Mouse (Mus musculus): ENCODE measurements at regions not wholly inside any gene's neighbourhood (a gene's known extent, or its start where the extent isn't known, plus 50 kb on each side); places are given as distances from the start of the nearest gene placed in this dataset.

DNA sequence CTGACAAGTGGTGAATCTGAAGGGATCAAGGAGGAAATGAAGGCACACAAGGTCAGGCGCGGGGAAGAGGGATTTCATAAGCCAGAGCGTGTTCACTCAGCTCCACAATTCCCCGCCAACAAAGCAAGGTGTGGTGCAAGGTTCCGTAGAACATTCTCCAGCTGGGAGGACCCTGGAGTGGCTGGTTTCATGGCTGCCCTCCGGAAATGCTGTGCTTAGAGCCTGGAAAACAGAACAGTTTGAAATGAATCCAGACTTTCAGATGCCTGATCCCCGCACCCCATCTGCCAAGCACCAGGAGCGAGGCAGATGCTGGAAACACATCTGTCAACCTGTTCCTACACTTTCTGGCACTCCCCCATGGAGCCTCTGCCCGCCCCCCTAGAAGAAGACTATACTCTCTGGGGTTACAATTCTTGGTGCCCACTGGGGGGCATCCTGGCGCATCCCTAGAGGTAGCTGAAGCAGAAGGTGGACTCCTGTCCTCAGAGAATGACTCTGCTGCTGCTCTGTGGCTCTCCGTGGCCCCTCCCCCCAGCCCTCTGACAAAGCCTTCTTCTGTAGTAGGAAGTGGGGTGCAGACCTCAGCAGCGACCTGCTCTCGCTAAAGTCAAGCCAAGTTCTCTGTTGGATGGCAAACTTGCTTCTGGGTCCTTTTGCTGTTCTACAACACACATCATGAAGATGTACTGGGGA lies 54.5 kb upstream of the Mafb start:
- TF ChIP-seq CTCF (IDR thresholded peaks at IDR 0.05; ENCODE audit: insufficient read depth, low read depth, low read length) (no peak), POLR2A (IDR thresholded peaks at IDR 0.05; ENCODE audit: insufficient read depth, low read depth, low read length) (no peak)
- Histone ChIP-seq H3K4me1 (ENCODE audit: control insufficient read depth, insufficient read depth, low read length) (0 out of 2 replicates have a peak, but pooled peaks cover 2% of the 10 kb centered on the region), H3K4me3 (ENCODE audit: insufficient read depth, low read depth, low read length) (no peak overlapping the region), H3K27ac (ENCODE audit: insufficient read depth, low read depth, low read length) (no peak overlapping the region)
- WGBS: 44% methylated on average over 13 of the region's 13 CpGs

DNA sequence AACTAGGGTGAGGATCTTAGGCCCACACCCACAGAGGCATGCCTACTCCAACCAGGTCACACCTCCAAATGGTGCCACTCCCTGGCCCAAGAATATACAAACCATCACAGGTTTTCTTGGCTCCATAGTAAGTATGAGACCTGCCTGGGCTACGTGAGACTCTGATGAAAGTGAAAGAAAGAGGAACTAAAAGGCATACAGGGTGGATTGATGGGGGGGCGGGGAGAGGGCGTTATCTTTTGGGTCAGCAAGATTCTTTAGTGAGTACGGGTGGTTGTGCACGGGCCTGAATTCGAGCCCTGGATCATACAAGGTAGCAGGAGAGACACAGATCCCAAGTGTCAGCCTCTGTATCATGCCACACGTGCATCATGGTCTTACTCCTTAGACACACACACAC lies 57.6 kb upstream of the Mafb start:
- TF ChIP-seq CTCF (IDR thresholded peaks at IDR 0.05; ENCODE audit: insufficient read depth, low read depth, low read length) (no peak), POLR2A (IDR thresholded peaks at IDR 0.05; ENCODE audit: insufficient read depth, low read depth, low read length) (no peak)
- Histone ChIP-seq H3K4me3 (ENCODE audit: insufficient read depth, low read depth, low read length) (no peak overlapping the region), H3K4me1 (ENCODE audit: control insufficient read depth, insufficient read depth, low read length) (0 out of 2 replicates have a peak, but pooled peaks cover 2% of the 10 kb centered on the region), H3K27ac (ENCODE audit: insufficient read depth, low read depth, low read length) (no peak overlapping the region)
- 96% methylated on average over 7 of the region's 7 CpGs for WGBS

DNA sequence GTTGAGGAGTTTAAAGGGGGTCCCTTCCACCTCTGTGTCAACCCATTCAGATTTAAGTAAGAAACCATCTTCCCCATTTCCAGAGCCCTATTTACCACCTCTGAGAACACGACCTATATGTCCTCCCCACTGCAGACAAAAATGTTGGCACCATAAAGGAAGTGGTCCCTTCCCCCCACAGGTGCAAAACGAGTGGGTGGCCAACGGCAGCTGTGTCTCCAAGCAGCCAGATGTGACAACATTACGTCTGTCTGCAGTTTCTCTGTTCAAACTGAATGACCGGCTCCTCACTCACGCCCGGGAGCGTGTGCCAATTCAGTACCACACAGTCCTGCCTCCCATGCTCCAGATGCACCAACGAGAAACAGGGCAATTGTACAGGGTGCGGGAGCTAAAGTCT lies 60.6 kb upstream of the Mafb start:
- TF ChIP-seq POLR2A (IDR thresholded peaks at IDR 0.05; ENCODE audit: insufficient read depth, low read depth, low read length) (no peak), CTCF (IDR thresholded peaks at IDR 0.05; ENCODE audit: insufficient read depth, low read depth, low read length) (no peak)
- 74% methylated on average over 10 of the region's 10 CpGs for whole genome bisulfite sequencing
- no peaks in the 10 kb centered on the region for H3K4me1 ChIP-seq (ENCODE audit: control insufficient read depth, insufficient read depth, low read length)
- H3K27ac ChIP-seq (ENCODE audit: insufficient read depth, low read depth, low read length): no peak overlapping the region
- H3K4me3 ChIP-seq (ENCODE audit: insufficient read depth, low read depth, low read length): no peak overlapping the region

DNA sequence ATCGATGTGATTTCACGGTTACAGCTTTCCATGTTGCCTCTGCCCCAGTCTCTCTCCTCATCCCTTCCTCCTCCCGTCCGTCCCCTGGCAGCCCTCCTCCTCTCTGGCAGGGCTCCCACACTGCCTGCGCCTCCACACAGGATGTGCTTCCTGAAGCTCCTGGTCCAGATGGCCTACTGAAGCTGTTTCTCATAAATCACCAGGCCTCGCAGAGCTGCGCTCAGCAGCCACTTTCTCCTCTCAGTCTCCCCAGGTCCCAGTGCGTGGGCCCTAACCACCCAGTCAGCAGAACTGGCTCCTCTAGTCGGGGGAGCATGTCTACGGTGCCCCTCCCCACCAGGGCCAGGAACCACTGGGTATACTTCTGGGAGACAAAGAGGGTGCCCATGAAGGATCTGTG lies 66.4 kb upstream of the Mafb start:
- no peak overlapping the region for H3K27ac ChIP-seq (ENCODE audit: insufficient read depth, low read depth, low read length)
- H3K4me3 ChIP-seq (ENCODE audit: insufficient read depth, low read depth, low read length): no peak overlapping the region
- H3K4me1 ChIP-seq (ENCODE audit: control insufficient read depth, insufficient read depth, low read length): 0 out of 2 replicates have a peak, but pooled peaks cover 4% of the 10 kb centered on the region
- TF ChIP-seq CTCF (IDR thresholded peaks at IDR 0.05; ENCODE audit: insufficient read depth, low read depth, low read length) (no peak), POLR2A (IDR thresholded peaks at IDR 0.05; ENCODE audit: insufficient read depth, low read depth, low read length) (no peak)
- WGBS: 45% methylated on average over 10 of the region's 10 CpGs

DNA sequence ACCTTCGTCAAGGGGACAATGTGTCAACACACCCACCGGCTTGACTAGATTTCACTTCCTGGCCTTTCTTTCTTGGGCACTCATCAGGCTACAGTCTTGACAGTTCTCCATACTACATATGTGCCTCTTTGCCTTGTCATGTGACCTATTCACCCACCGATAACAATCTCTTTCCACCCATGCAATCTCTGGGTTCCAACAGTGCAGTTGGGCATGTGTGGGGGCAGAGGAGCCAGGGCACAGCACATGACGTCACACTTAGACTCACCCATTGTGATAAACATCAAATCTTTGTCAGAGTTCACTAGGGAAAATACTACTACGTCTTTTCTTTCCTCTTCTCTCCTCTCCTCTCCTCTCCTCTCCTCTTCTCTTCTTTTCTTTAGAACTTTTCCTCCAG lies 67.8 kb upstream of the Mafb start:
- WGBS: 86% methylated on average over 5 of the region's 5 CpGs
- TF ChIP-seq CTCF (IDR thresholded peaks at IDR 0.05; ENCODE audit: insufficient read depth, low read depth, low read length): no peak
- no peak for TF ChIP-seq POLR2A (IDR thresholded peaks at IDR 0.05; ENCODE audit: insufficient read depth, low read depth, low read length)
- Histone ChIP-seq H3K27ac (ENCODE audit: insufficient read depth, low read depth, low read length) (no peak overlapping the region), H3K4me1 (ENCODE audit: control insufficient read depth, insufficient read depth, low read length) (peaks cover 10% of the 10 kb centered on the region; the same call in 1 of the 2 replicates), H3K4me3 (ENCODE audit: insufficient read depth, low read depth, low read length) (no peak overlapping the region)

DNA sequence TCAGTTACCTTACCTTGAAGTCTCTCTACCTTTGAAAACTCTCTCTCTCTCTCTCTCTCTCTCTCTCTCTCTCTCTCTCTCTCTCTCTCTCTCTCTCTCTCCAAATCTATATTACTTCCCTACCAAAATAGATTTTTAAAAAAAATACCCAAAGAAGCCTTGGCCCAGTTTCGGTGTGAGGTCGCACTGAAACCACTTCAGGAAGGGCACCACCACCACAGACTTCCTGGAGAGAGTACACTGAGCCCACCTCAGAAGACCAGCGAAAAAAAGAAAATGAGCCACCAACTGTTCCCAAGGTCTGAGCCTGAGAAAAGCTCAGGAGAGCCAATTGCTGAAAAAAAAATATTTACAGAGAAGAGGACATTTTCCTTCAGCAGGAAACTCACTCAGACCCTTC lies 68.8 kb upstream of the Mafb start:
- H3K27ac ChIP-seq (ENCODE audit: insufficient read depth, low read depth, low read length): no peak overlapping the region
- H3K4me3 ChIP-seq (ENCODE audit: insufficient read depth, low read depth, low read length): no peak overlapping the region
- no peak for TF ChIP-seq POLR2A (IDR thresholded peaks at IDR 0.05; ENCODE audit: insufficient read depth, low read depth, low read length)
- no peak for TF ChIP-seq CTCF (IDR thresholded peaks at IDR 0.05; ENCODE audit: insufficient read depth, low read depth, low read length)
- 90% methylated on average over 3 of the region's 3 CpGs for WGBS
- peaks cover 15% of the 10 kb centered on the region; the same call in 1 of the 2 replicates for H3K4me1 ChIP-seq (ENCODE audit: control insufficient read depth, insufficient read depth, low read length)

DNA sequence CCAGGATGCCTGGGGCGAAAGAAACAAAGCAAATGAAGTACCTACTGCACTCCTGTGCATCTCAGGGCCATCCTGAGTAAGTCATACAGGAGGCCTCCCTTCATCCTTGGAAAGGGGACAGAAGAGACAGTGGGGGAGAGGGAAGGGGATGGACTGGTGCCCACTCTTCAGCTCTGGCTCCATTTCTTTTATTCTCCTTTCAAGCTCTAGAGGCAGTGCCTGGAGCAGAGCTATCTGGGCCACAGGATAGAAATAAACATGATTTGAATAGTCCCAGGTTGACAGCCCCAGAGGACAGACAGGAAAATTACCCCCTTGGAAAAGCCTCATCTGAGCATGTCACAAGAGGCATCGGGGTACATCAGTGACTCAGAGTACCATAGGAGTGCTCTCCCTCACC lies 72.2 kb upstream of the Mafb start:
- 73% methylated on average over 2 of the region's 2 CpGs for WGBS
- Histone ChIP-seq H3K27ac (ENCODE audit: insufficient read depth, low read depth, low read length) (no peak overlapping the region), H3K4me3 (ENCODE audit: insufficient read depth, low read depth, low read length) (no peak overlapping the region), H3K4me1 (ENCODE audit: control insufficient read depth, insufficient read depth, low read length) (peaks cover 18% of the 10 kb centered on the region)
- no peak for TF ChIP-seq POLR2A (IDR thresholded peaks at IDR 0.05; ENCODE audit: insufficient read depth, low read depth, low read length)
- TF ChIP-seq CTCF (IDR thresholded peaks at IDR 0.05; ENCODE audit: insufficient read depth, low read depth, low read length): no peak

DNA sequence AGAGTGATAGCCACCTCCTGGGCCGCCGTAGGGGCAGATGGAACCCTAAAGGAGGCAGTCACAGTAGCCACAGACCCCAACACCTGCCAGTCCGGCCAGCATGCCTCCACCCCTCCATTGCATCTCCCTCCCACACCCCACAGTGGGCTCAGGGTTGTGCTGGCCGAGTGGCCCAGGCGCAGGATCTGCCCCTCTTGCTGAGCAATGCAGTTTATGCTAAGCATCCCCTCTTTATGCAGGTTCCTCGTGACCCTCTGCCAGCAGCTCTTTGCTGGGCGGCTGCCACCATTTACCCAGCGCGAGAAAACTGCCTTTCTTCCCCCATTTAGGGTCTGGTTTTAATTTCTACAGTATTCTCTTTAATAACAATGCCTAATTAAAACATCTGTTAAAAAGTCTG lies 73.4 kb upstream of the Mafb start:
- H3K27ac ChIP-seq (ENCODE audit: insufficient read depth, low read depth, low read length): no peak overlapping the region
- TF ChIP-seq POLR2A (IDR thresholded peaks at IDR 0.05; ENCODE audit: insufficient read depth, low read depth, low read length): no peak
- TF ChIP-seq CTCF (IDR thresholded peaks at IDR 0.05; ENCODE audit: insufficient read depth, low read depth, low read length): no peak
- 78% methylated on average over 9 of the region's 9 CpGs for WGBS
- peaks cover 18% of the 10 kb centered on the region for H3K4me1 ChIP-seq (ENCODE audit: control insufficient read depth, insufficient read depth, low read length)
- H3K4me3 ChIP-seq (ENCODE audit: insufficient read depth, low read depth, low read length): no peak overlapping the region

DNA sequence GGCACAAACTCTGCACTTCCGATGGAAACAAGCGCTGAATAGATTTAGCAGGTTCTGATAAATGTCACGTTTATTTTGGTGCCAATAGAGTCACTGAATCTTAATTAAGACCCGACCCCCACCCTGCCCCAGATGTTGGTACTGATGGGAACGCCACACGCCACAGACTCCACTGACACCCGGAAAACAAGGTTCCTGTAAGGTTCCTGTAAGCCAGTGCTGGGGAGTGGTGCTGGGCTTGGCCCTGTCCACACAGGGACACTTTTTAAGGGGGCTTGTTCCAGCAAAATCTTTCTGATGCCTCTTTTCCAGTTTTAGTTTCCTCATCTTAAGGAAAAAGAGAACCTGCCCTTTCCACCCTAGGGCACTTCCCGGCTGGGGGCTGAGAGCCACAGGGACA lies 84.2 kb upstream of the Mafb start:
- WGBS: 27% methylated on average over 8 of the region's 8 CpGs
- TF ChIP-seq POLR2A (IDR thresholded peaks at IDR 0.05; ENCODE audit: insufficient read depth, low read depth, low read length): no peak
- no peak for TF ChIP-seq CTCF (IDR thresholded peaks at IDR 0.05; ENCODE audit: insufficient read depth, low read depth, low read length)
- H3K4me1 ChIP-seq (ENCODE audit: control insufficient read depth, insufficient read depth, low read length): peaks cover 15% of the 10 kb centered on the region
- H3K27ac ChIP-seq (ENCODE audit: insufficient read depth, low read depth, low read length): no peak overlapping the region
- no peak overlapping the region for H3K4me3 ChIP-seq (ENCODE audit: insufficient read depth, low read depth, low read length)

Measured in olfactory bulb, adult 2 months (tissue).